Mouse (Mus musculus): ENCODE results near the gene Myh13. TPM values are rescaled to one million over a fixed set of nuclear protein-coding genes. Genes with fewer than 3 reads are reported as not detected.

Myh13 gene
- polyA plus RNA-seq, 1 experiment from 2014 or later = not detected

Other genes with a start within 250 kb of the Myh13 start
- gene Myh3, start 243.4 kb upstream of the Myh13 start, polyA plus RNA-seq (2014; fragmentation: Nextera tagmentation; extraction: Ambion mirVana) = 0.38 and 0.78 TPM in 2 replicates
- not detected in 2 replicates for gene Myh2, start 150.6 kb upstream of the Myh13 start, polyA plus RNA-seq (2014; fragmentation: Nextera tagmentation; extraction: Ambion mirVana)
- gene Myh1, start 121.6 kb upstream of the Myh13 start, polyA plus RNA-seq (2014; fragmentation: Nextera tagmentation; extraction: Ambion mirVana) = 0.07 and 0.13 TPM in 2 replicates
- not detected in 2 replicates for gene Myh4, start 83.6 kb upstream of the Myh13 start, polyA plus RNA-seq (2014; fragmentation: Nextera tagmentation; extraction: Ambion mirVana)
- 0.13 TPM in 1 of 2 replicates, not detected in the other for gene Myh8, start 44.5 kb upstream of the Myh13 start, polyA plus RNA-seq (2014; fragmentation: Nextera tagmentation; extraction: Ambion mirVana)
- gene Gas7, start 133.8 kb downstream of the Myh13 start, polyA plus RNA-seq (2014; fragmentation: Nextera tagmentation; extraction: Ambion mirVana) = 2.2 and 2.3 TPM in 2 replicates